Mouse (Mus musculus) fat pad, adult 2 months (tissue): ENCODE measurements at regions not wholly inside any gene's neighbourhood (a gene's known extent, or its start where the extent isn't known, plus 50 kb on each side); places are given as distances from the start of the nearest gene placed in this dataset.

ENCODE experiments used
- DNase-seq: peaks from one replicate; pipeline ENCODE4 v3.0.0-alpha.2; 2011; ENCODE audit warnings: low read depth, low spot score; ENCODE audit errors: extremely low read depth

GRCm38 (mm10) chr4:119018573-119018972, 57.2 kb downstream of the Lao1 start:
- no peak for DNase-seq

GRCm38 (mm10) chr4:119019013-119019781, 57.8 kb downstream of the Lao1 start:
- no peak for DNase-seq

GRCm38 (mm10) chr4:119022338-119022737, 61.0 kb downstream of the Lao1 start:
- DNase-seq, result no peak

GRCm38 (mm10) chr4:119026237-119026861, 65.0 kb downstream of the Lao1 start:
- DNase-seq, result no peak

GRCm38 (mm10) chr4:119028208-119028821, 66.9 kb downstream of the Lao1 start:
- peak; percentile 86 for DNase-seq

- DNase-seq, result no peak
Observed at GRCm38 (mm10) chr4:119029091-119029490, 67.7 kb downstream of the Lao1 start.

- peak; percentile 73 for DNase-seq
Observed at GRCm38 (mm10) chr4:119029735-119030134, 68.4 kb downstream of the Lao1 start.

GRCm38 (mm10) chr4:119030865-119031264, 69.5 kb downstream of the Lao1 start:
- no peak for DNase-seq

GRCm38 (mm10) chr4:119033006-119033405, 71.6 kb downstream of the Lao1 start:
- no peak for DNase-seq

GRCm38 (mm10) chr4:119036582-119036981, 71.9 kb upstream of the Slc2a1 start:
- DNase-seq, result no peak

- no peak for DNase-seq
Observed at GRCm38 (mm10) chr4:119040041-119040440, 68.5 kb upstream of the Slc2a1 start.

GRCm38 (mm10) chr4:119041616-119042015, 66.9 kb upstream of the Slc2a1 start:
- DNase-seq, result no peak

GRCm38 (mm10) chr4:119044005-119044677, 64.4 kb upstream of the Slc2a1 start:
- DNase-seq, result no peak

- no peak for DNase-seq
Observed at GRCm38 (mm10) chr4:119044836-119045235, 63.7 kb upstream of the Slc2a1 start.

GRCm38 (mm10) chr4:119050867-119051353, 57.6 kb upstream of the Slc2a1 start:
- DNase-seq, result no peak

GRCm38 (mm10) chr4:119052537-119052936, 56.0 kb upstream of the Slc2a1 start:
- DNase-seq, result no peak

GRCm38 (mm10) chr4:119053241-119053640, 55.3 kb upstream of the Slc2a1 start:
- DNase-seq, result no peak

- no peak for DNase-seq
Observed at GRCm38 (mm10) chr4:119053680-119054079, 54.8 kb upstream of the Slc2a1 start.

- no peak for DNase-seq
Observed at GRCm38 (mm10) chr4:119054129-119054528, 54.4 kb upstream of the Slc2a1 start.

- peak; percentile 77 for DNase-seq
Observed at GRCm38 (mm10) chr4:119057191-119057590, 51.3 kb upstream of the Slc2a1 start.

GRCm38 (mm10) chr4:119057826-119058225, 50.7 kb upstream of the Slc2a1 start:
- DNase-seq, result peak; percentile 74
